Mouse (Mus musculus) gastrocnemius, adult 18-20 months (tissue): ENCODE measurements around the gene Slc17a7. TPM values are rescaled to one million over a fixed set of nuclear protein-coding genes. Genes with fewer than 3 reads are reported as not detected.

ENCODE experiments used
- DNase-seq: peaks from one replicate; pipeline ENCODE4 v3.0.0; 2021; ENCODE audit warnings: low spot score
- total RNA-seq, 2 experiments: library from RNA; stranded (reverse); gene quantifications; 2 replicates each; pipeline ENCODE4 v1.2.3; 2021

Gene Slc17a7
- total RNA-seq, 2 experiments from 2014 or later: 0.14 to 0.17 TPM

- DNase-seq: no peak
These were observed 11.6 kb downstream of the Slc17a7 start for GRCm38 (mm10) chr7:45175398-45175797.

DNA sequence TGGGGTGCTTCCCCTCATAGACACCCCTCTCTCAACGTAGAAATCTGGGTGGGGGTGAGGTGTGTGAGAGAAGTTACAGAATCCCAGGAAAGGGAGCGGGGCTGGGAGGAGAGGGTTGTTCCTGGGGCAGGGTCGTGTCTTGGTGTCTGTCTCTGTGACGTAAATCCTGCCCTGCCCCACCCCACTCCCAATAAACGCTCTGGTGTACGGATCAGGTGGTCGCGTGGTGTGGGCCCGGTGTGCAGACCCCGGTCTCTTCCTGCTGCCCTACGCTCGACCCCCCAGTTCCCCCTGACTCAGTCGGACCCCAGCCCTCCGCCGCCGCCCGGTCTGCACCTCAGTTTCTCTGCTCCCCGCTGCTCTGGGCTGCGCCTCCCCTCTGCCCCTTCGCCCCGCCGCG is 12.2 kb downstream of the Slc17a7 start:
- no peak for DNase-seq

GRCm38 (mm10) chr7:45176356-45176755 is 12.6 kb downstream of the Slc17a7 start:
- DNase-seq: no peak

DNA sequence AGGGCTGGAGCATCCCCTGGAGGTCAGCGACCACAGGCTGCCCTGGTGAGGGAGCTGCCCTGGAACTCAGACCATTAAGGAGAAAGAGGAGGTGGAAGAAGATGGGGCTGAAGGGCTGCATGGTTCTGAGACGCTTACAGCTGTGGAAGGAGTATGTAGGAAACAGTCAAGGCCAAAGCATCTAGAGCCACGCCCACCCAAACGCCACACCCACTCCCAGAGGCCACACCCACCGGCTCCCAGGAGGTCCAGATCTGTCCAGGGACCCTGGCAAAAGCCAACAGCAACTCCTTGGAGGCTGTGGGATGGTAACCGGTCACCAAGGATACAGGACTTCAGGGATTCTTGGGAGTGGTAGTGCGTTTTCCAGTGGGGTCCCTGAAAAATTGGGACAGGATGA is 14.8 kb downstream of the Slc17a7 start:
- DNase-seq: no peak

GRCm38 (mm10) chr7:45179469-45179868 is 15.7 kb downstream of the Slc17a7 start, which contains the start of gene Gfy:
Gene Gfy (minus strand): TSS chr7:45179569.
- no peak for DNase-seq

DNA sequence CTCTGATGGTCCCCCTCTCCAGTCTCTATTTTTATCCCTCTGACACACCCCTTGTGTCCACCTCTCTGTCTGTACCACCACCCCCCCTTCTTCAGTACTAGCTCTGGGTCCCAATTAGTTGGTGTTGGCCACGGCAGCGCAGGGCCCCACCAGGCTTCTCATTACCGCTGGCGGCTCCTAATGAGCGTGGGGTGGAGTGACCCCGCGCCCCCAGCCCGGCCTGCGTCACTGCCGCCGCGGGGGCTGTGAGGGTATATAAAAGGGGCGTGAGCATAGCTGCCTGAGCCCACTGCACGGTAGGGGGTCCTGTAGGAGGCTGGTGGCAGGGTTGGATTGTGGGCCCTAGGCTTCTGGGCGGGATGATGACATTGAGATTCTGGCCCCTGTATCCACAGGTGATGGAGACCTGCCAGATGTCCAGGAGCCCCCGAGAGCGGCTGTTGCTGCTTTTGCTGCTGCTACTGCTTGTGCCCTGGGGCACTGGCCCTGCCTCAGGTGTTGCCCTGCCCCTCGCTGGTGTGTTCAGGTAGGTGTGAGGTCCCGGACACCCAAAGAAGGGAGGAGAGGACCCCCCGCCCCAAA is 17.2 kb downstream of the Slc17a7 start, which contains the start of gene Pth2:
Pth2 (plus strand) TSS at position 100 of the 582 bp plus-strand sequence.
- DNase-seq: no peak

DNA sequence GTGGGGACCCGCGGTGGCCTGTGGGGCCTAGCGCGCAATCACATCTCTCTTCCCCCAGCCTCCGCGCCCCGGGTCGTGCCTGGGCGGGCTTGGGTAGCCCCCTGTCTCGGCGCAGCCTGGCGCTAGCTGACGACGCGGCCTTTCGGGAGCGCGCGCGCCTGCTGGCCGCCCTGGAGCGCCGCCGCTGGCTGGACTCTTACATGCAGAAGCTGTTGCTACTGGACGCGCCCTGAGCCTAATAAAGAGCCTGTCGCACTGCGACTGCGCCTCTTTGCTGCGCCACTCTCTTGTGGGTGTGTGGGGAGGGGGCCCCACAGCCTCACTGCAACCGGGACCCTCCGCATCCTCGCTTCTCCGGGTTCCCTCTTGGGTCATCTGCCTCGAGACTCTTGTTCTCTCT is 17.8 kb downstream of the Slc17a7 start:
- no peak for DNase-seq

- peak; percentile 91 for DNase-seq
These were observed 18.5 kb downstream of the Slc17a7 start for GRCm38 (mm10) chr7:45182199-45182601.

- DNase-seq: no peak
These were observed 18.9 kb downstream of the Slc17a7 start for GRCm38 (mm10) chr7:45182606-45183005.

DNA sequence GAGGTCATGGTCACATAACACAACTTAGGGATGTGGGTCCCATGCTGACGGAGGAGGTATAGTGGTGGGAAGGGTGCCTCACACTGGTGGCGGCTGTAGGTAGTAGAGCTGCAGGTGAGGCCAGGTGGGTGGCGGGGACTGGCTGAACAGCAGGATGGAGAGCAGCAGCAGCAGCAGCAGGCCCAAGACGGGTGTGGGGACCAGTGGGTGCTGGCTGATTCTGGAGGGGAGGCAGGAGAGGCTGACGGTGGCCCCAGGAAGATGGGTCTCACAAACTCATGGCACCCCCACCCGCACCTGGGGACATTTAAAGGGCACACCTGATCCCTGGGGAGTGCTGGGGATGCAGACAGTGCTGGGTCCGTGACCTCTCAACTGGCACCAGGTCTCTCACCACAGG is 19.9 kb downstream of the Slc17a7 start:
- DNase-seq: no peak

DNA sequence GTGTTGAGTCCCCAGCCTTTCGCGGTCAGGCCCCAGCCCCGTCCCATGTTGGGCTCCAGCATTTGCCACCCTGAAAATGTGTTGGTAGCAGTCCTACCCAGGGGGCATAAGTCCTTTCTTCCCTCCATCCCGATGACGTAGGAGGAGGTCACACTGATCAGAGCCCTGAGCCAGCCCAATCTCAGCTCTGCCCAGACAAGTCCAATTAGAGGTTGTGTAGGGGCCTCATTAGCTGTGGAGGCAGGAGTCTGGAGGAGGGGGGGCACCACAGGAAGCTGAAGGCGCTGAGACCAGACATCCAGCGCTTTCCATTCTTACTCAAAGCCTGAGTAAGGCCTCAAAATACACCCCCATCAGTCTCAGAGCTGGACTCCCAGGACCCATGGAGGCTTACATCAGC is 22.2 kb downstream of the Slc17a7 start:
- DNase-seq: no peak

DNA sequence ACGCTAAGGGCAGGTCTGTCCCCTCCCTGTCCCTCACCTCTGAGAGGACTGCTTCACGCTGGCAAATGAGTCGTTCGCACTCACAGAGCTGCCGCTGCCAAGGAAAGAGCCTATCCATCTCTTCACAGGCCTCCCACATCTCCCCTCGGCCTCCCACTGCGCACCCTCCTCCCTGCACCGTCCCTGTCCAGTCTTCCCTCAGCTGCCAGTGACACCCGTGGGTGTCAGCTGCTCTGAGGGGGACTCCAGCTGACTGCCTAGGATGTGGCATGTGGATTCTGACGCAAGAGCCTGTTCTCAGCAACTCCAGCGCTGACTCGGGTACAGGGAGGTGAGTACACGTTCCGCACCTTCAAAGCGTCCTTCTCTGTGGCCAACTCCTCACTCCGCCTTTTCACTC is 25.9 kb downstream of the Slc17a7 start:
- DNase-seq: no peak

- no peak for DNase-seq
These were observed 26.4 kb downstream of the Slc17a7 start for GRCm38 (mm10) chr7:45190186-45190585.

- DNase-seq: no peak
These were observed 27.4 kb downstream of the Slc17a7 start for GRCm38 (mm10) chr7:45191161-45191560.

- DNase-seq: peak; percentile 81
These were observed 28.1 kb downstream of the Slc17a7 start for GRCm38 (mm10) chr7:45191803-45192363.

DNA sequence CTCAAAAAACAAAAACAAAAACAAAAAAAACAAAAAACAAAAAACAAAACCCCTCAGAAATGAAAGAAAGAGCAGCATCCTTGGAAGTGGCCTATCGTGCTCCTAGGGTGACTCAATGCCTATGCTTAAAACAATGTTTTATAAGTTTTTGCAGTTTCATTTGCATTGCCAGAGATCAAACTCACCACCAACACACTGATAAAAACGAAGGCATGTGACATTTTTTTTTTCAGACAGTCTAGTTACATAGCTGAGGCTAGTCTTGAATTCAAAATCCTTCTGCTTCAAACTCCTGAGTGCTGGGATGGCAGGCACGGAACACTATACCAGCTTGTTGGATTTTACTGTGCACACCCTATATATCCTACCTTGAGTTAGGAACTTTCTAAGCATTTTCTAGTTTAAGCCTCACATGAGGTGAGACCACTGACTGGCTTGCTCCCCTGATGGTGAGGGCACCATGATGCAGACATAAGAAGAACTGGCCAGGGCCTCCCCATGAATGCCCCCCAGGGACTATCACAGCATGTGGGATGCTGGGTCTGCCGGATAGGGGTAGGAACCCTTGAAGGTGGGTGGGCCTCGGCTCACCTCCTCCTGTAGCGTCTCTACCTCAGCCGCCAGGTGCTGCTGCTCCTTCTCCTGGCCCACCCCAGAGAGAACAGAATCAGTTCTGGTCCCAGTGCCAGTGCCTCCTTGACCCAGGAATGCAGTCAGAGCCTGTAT is 29.0 kb downstream of the Slc17a7 start:
- no peak for DNase-seq

- no peak for DNase-seq
These were observed 29.7 kb downstream of the Slc17a7 start for GRCm38 (mm10) chr7:45193406-45193805.

DNA sequence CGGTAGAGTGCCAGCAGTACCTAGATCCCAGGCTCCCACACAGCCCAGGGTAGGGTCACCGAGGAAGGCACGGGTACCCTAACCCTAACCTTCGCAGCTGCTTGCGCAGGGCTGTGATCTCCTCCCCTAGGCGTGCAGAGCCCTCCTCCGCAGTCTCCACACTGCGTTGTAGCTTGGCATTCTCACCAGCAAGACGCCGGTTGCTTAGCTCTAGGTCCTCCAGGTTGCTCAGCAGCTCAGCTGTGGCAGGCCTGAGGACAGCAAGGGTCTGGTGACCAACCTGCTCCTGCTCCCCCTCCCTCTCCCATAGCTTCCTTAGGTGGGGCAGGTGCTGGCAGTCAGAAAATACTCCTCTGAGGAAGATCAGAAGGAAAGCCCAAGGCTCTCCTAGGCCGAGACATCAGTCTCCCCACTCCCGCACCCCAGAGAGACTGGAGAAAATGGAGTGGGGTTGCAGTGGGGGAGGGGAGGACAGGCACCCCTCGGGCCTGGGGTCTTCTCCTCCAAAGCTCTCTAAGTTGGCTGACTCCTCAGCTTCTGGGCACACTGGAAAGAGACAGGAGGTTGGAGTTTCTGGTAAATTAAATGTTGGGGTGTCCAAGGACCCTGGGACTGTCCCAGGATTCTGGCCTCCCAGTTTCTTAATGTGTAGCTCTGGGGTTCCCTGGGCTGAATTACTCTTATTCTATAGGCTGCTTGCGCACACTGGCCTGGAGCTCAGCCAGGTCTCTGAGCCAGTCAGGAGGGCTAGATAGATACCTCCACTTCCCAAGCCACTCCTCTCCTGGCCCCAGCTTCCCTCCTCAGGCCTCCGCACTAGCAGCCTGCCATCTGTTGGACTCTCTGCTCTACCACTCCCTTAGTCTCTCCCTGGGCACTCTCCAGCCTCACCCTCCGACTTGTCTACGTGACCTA is 30.4 kb downstream of the Slc17a7 start:
- no peak for DNase-seq

- DNase-seq: peak; percentile 43
These were observed 31.8 kb downstream of the Slc17a7 start for GRCm38 (mm10) chr7:45195341-45196175.

- no peak for DNase-seq
These were observed 32.4 kb downstream of the Slc17a7 start for GRCm38 (mm10) chr7:45196176-45196535.

- DNase-seq: no peak
These were observed 33.2 kb downstream of the Slc17a7 start for GRCm38 (mm10) chr7:45196994-45197393.
